Mouse (Mus musculus): ENCODE data around the gene Dph3.
A peak's percentile ranks its signal among the peaks of the same experiment; 100 is the strongest.

DNA sequence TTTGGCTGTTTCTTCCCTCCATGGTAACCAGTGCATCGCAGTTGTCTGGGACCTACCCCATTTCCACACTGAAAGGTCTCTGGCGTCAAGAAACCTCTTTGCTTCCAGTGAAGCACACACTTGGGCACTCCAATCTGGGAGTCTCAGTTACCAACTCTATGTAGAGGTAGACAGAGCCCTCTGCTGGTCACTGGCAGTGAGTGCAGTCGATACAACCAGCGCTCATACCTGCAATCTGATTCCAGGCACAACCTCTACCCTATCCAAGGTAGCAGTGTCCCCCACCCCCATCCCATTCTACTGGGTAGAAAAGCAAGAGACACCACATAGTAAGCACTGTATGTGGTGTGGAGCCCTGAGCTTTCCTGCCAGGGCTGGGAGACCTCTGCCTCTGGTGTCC is 53.0 kb downstream of the Dph3 start:
- TF ChIP-seq POLR2A (IDR thresholded peaks at IDR 0.05; ENCODE audit: low read depth, low read length) (no peak), CTCF (conservative IDR thresholded peaks at IDR 0.05; ENCODE audit: insufficient read depth, insufficient read length, low read depth, low read length) (peak; percentile 94)

Data from kidney, adult 2 months (tissue).